Mouse (Mus musculus) liver, adult 2 months (tissue): ENCODE measurements around the gene Nod1.

ENCODE experiments used
- CTCF ChIP-seq: fragments of 200-500 bp; IDR thresholded peaks from 2 replicates; pipeline ENCODE4 v1.5.1; 2011; ENCODE audit warnings: low read depth, low read length, control low read depth
- POLR2A ChIP-seq: fragments of 200-500 bp; IDR thresholded peaks from 2 replicates; pipeline ENCODE4 v1.6.1; 2011; ENCODE audit warnings: low read length, control low read depth; ENCODE audit not compliant: insufficient read depth; ENCODE audit errors: extremely low read depth

DNA sequence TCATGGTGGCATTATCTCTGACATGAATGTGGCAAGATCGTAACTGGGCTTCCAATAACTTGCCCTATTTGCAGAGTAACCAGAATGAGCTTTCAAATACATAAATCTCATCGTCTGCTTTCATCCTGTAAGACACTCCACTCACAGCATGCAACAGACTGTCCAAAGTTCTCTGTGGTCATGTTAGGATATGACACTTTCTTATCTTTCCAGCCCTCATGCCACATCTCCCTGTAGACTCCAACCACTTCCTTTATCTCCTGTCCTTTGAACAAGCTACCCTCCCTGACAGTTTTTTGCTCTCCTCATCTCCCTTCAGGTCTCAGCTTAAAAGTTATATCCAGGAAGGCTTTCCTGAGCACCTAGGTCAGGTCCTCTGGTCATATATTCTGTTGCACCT lies 18.8 kb upstream of the Nod1 start:
- TF ChIP-seq POLR2A (no peak), CTCF (no peak)
